Mouse (Mus musculus): ENCODE measurements around the gene Vmn1r93.
"Not testable (repeated sequence)": the region's sequence is repeated elsewhere in the genome, so short reads cannot be mapped to it uniquely, and the experiment has no call there.

DNA sequence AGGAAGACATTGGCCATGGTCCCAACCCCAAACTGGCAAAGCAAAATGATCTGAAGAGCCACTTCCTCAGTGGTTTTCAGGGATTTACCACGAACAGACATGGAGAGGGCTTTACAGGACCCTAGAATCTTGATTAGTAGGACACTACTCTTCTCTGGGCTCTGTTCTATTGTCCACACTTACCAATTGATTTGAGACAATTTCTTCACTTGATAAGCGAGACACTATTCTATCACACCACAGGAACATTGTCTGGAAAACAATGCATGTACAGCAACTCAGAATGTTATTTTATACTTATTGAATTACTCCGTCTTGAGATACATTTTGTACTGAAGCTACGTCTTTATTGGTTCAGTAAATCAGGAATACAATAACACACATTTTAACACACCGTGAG lies at the start of gene Vmn1r93:
- TF ChIP-seq CTCF (conservative IDR thresholded peaks at IDR 0.05; ENCODE audit: low read length); NANOG (IDR thresholded peaks at IDR 0.05; ENCODE audit: borderline replicate concordance, low read length): not testable (repeated sequence)
